7 mouse cellular contexts compared by ENCODE assay signal in the genomic region with DNA sequence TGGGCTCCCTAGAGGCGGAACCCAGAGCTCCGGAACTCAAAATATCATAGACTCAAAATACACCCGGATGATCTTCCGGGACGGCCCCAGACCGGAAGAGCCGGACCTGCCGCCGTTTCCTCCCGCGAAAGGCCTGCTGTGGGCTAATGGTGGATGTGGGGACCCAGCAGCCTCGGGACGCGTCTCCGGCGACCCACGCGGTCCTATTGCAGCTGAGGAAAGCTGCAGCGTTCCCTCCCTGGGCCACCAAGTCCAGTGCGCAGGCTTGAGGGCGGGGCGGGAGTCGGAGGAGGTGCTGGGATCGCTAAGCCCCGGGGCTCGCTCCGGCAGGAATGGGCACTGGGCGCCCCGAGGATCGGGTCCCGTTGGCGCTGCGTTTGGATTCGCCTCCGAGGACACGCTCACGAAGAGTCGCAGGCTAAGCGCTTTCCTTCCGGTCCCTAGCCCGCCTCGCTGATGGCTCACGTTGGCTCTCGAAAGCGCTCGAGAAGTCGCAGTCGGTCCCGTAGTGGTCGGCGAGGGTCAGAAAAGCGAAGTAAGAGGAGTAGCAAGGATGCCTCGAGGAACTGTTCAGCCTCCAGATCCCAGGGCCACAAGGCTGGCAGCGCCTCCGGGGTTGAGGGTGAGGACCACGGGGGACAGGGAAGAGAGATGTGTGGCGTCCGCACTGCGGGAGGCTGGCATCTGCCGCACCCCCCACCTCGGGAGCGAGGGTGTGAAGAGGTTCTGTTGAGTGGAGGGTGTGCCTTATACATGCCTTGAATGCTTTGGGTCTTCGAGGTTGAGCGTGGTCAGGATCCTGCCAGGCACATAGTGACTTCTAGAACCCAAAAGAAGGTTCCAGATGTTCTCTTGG. TPM values are rescaled to one million over a fixed set of nuclear protein-coding genes. Genes with fewer than 3 reads are reported as not detected.
DNase-seq lines count a peak whose midpoint lies in the region; ATAC-seq lines count a peak whose summit lies in the region.

A gene (plus strand): TSS at position 100 of the 856 bp plus-strand sequence.

- H3K4me3 ChIP-seq in intestine, embryonic 14.5 days (ENCODE audit: low read depth, low read length), result peak within 1 kb of the TSS; percentile 98
- peak within 1 kb of the TSS; percentile 81 for H3K4me3 ChIP-seq in midbrain, embryonic 11.5 days (ENCODE audit: low read depth, low read length)

- peaks cover 50% of the 10 kb centered on the region for H3K36me3 ChIP-seq in intestine, embryonic 14.5 days (ENCODE audit: control insufficient read depth, insufficient read depth, low read length)
- peaks cover 16% of the 10 kb centered on the region for H3K36me3 ChIP-seq in midbrain, embryonic 11.5 days (ENCODE audit: control insufficient read depth, insufficient read depth, low read length)

- peak; percentile 70 to 75 for DNase-seq in adrenal gland, adult 18-20 months (ENCODE audit: low spot score in 2 of 2)
- DNase-seq in embryo, embryonic 10.5 days (ENCODE audit: low spot score), result peak; percentile 84
- peak; percentile 67 to 74 for DNase-seq in gastrocnemius, postnatal 36 days
- DNase-seq in intestine, embryonic 14.5 days (ENCODE audit: low spot score), result peak; percentile 93
- DNase-seq in left cerebral cortex, postnatal 4 days, result peak; percentile 82
- peak; percentile 98 for DNase-seq in midbrain, embryonic 11.5 days (ENCODE audit: low spot score, missing footprints)
- DNase-seq in skeletal muscle tissue, adult 2 months (ENCODE audit: low read depth, low spot score), result peak; percentile 45

- peak within 1 kb of the TSS; percentile 93 for H3K9ac ChIP-seq in intestine, embryonic 14.5 days (ENCODE audit: low read length)
- H3K9ac ChIP-seq in midbrain, embryonic 11.5 days (ENCODE audit: low read length), result peak within 1 kb of the TSS; percentile 91

- H3K9me3 ChIP-seq in intestine, embryonic 14.5 days (ENCODE audit: control insufficient read depth, low read length), result no peaks in the 10 kb centered on the region
- H3K9me3 ChIP-seq in midbrain, embryonic 11.5 days (ENCODE audit: control insufficient read depth, low read length), result no peaks in the 10 kb centered on the region

- H3K4me2 ChIP-seq in intestine, embryonic 14.5 days (ENCODE audit: low read length), result peak within 1 kb of the TSS; percentile 98
- H3K4me2 ChIP-seq in midbrain, embryonic 11.5 days, result peak within 1 kb of the TSS; percentile 96

- intact Hi-C loops in gastrocnemius, postnatal 36 days (cut with DNase I), result no loop called here
- intact Hi-C loops in left cerebral cortex, postnatal 4 days (cut with DNase I), result no loop called here

- no peak for ATAC-seq in intestine, embryonic 14.5 days (replicated peaks; ENCODE audit: low FRiP score, low TSS enrichment, low read depth)
- ATAC-seq in midbrain, embryonic 11.5 days (ENCODE audit: low FRiP score), result peak; percentile 20; the same call in 1 of the 2 replicates

- peaks cover 19% of the 10 kb centered on the region for H3K4me1 ChIP-seq in intestine, embryonic 14.5 days (replicated peaks; ENCODE audit: control insufficient read depth, insufficient read depth, low read length)
- peaks cover 19% of the 10 kb centered on the region for H3K4me1 ChIP-seq in midbrain, embryonic 11.5 days (ENCODE audit: control insufficient read depth, insufficient read depth, low read length)

- 1% methylated on average over 64 of the region's 64 CpGs for WGBS in intestine, embryonic 14.5 days
- 2% methylated on average over 62 of the region's 64 CpGs for WGBS in midbrain, embryonic 11.5 days

- H3K27ac ChIP-seq in intestine, embryonic 14.5 days (ENCODE audit: low read depth), result peak within 1 kb of the TSS; percentile 67
- peak within 1 kb of the TSS; percentile 49; the same call in 1 of the 2 replicates for H3K27ac ChIP-seq in midbrain, embryonic 11.5 days (ENCODE audit: low read depth, low read length)

- H3K27me3 ChIP-seq in intestine, embryonic 14.5 days (replicated peaks; ENCODE audit: control insufficient read depth, insufficient read depth, low read length), result no peaks in the 10 kb centered on the region
- H3K27me3 ChIP-seq in midbrain, embryonic 11.5 days (ENCODE audit: control insufficient read depth, insufficient read depth, low read length), result no peaks in the 10 kb centered on the region

RNA-seq across cellular contexts. Expression of the gene that starts here (rescaled TPM):
- total RNA-seq in adrenal gland, adult 18-20 months (2021), result 10 to 100 TPM; 51.3 to 56.8 TPM
- total RNA-seq in gastrocnemius, postnatal 36 days (2021), result 10 to 100 TPM; 42.8 to 47.6 TPM
- 93.8 and 99.9 TPM in 2 replicates for polyA plus RNA-seq in intestine, embryonic 14.5 days (2014; fragmentation: Nextera tagmentation; extraction: Ambion mirVana)
- total RNA-seq in left cerebral cortex, postnatal 4 days (2021), result 10 to 100 TPM; 58.1 to 59.9 TPM
- 89.3 and 95.5 TPM in 2 replicates for polyA plus RNA-seq in midbrain, embryonic 11.5 days (2014; fragmentation: Nextera tagmentation; extraction: Ambion mirVana)

Comparison
In these comparisons a context has a peak if more than half of its experiments do, and no peak if none do; other contexts are left out.
1. DNase-seq: peak in every context shown above with its lines; median percentile 98 in midbrain, embryonic 11.5 days; 93 in intestine, embryonic 14.5 days; 84 in embryo, embryonic 10.5 days; 82 in left cerebral cortex, postnatal 4 days; 72 in adrenal gland, adult 18-20 months; 70 in gastrocnemius, postnatal 36 days; 45 in skeletal muscle tissue, adult 2 months.